Mouse (Mus musculus): ENCODE results near the gene Gadd45gip1. TPM values are rescaled to one million over a fixed set of nuclear protein-coding genes. Genes with fewer than 3 reads are reported as not detected.

Gadd45gip1 gene
- total RNA-seq, 1 experiment from 2014 or later, result 56.5 TPM

GRCm38 (mm10) chr8:84846722-84847572 lies 15.6 kb downstream of the Gadd45gip1 start, which contains the start of gene Calr:
Gene Calr, minus strand, starts transcription at chr8:84846934.
- ATAC-seq (replicated peaks; ENCODE audit: low read depth, poor library complexity, severe bottlenecking), result peak; percentile 87

GRCm38 (mm10) chr8:84847684-84848435 lies 16.5 kb downstream of the Gadd45gip1 start:
- ATAC-seq (replicated peaks; ENCODE audit: low read depth, poor library complexity, severe bottlenecking), result peak; percentile 38

- ATAC-seq (replicated peaks; ENCODE audit: low read depth, poor library complexity, severe bottlenecking), result no peak
These were observed 25.1 kb downstream of the Gadd45gip1 start for GRCm38 (mm10) chr8:84856434-84856833.

GRCm38 (mm10) chr8:84856864-84857441 lies 25.6 kb downstream of the Gadd45gip1 start, which contains the start of gene Farsa:
Gene Farsa, plus strand, starts transcription at chr8:84856989.
- peak; percentile 96 for ATAC-seq (replicated peaks; ENCODE audit: low read depth, poor library complexity, severe bottlenecking)

GRCm38 (mm10) chr8:84871376-84872308 lies 40.3 kb downstream of the Gadd45gip1 start, which contains the start of gene Syce2:
Gene Syce2, plus strand, starts transcription at chr8:84872111.
- peak; percentile 70 for ATAC-seq (replicated peaks; ENCODE audit: low read depth, poor library complexity, severe bottlenecking)

- ATAC-seq (replicated peaks; ENCODE audit: low read depth, poor library complexity, severe bottlenecking), result peak; percentile 22
These were observed 41.1 kb downstream of the Gadd45gip1 start for GRCm38 (mm10) chr8:84872309-84872965.

GRCm38 (mm10) chr8:84873016-84873415 lies 41.7 kb downstream of the Gadd45gip1 start:
- ATAC-seq (replicated peaks; ENCODE audit: low read depth, poor library complexity, severe bottlenecking), result no peak

- no peak for ATAC-seq (replicated peaks; ENCODE audit: low read depth, poor library complexity, severe bottlenecking)
These were observed 43.0 kb downstream of the Gadd45gip1 start for GRCm38 (mm10) chr8:84874339-84874738.

- no peak for ATAC-seq (replicated peaks; ENCODE audit: low read depth, poor library complexity, severe bottlenecking)
These were observed 46.1 kb downstream of the Gadd45gip1 start for GRCm38 (mm10) chr8:84877297-84878035.

- no peak for ATAC-seq (replicated peaks; ENCODE audit: low read depth, poor library complexity, severe bottlenecking)
These were observed 47.6 kb downstream of the Gadd45gip1 start for GRCm38 (mm10) chr8:84878915-84879314.

- ATAC-seq (replicated peaks; ENCODE audit: low read depth, poor library complexity, severe bottlenecking), result 0 out of 2 replicates have a peak, but pooled peaks have one; percentile 39
These were observed 53.4 kb downstream of the Gadd45gip1 start for GRCm38 (mm10) chr8:84884728-84885127.

Other genes starting within 250 kb of the Gadd45gip1 start
- gene Ier2, start 168.7 kb upstream of the Gadd45gip1 start, total RNA-seq (2017), result 73.6 and 80.7 TPM in 2 replicates
- gene Trmt1, start 145.2 kb upstream of the Gadd45gip1 start, total RNA-seq (2017), result 85.0 and 102 TPM in 2 replicates
- gene Nacc1, start 143.7 kb upstream of the Gadd45gip1 start, total RNA-seq (2017), result 46.5 and 55.3 TPM in 2 replicates
- gene Lyl1, start 130.1 kb upstream of the Gadd45gip1 start, total RNA-seq (2017), result 38.8 and 47.8 TPM in 2 replicates
- gene G430095P16Rik, start 108.5 kb upstream of the Gadd45gip1 start, total RNA-seq (2017), result 13.2 and 22.4 TPM in 2 replicates
- gene Nfix, start 31.2 kb upstream of the Gadd45gip1 start, total RNA-seq (2017), result 11.6 and 15.5 TPM in 2 replicates
- 2.8 and 4.1 TPM in 2 replicates for gene Dand5, start 8.7 kb upstream of the Gadd45gip1 start, total RNA-seq (2017)
- 30.0 and 45.4 TPM in 2 replicates for gene Rad23a, start 9.1 kb downstream of the Gadd45gip1 start, total RNA-seq (2017)
- gene Calr, start 15.4 kb downstream of the Gadd45gip1 start, total RNA-seq (2017), result 1,972 and 2,060 TPM in 2 replicates
- 130 and 162 TPM in 2 replicates for gene Farsa, start 25.5 kb downstream of the Gadd45gip1 start, total RNA-seq (2017)
- 138 and 142 TPM in 2 replicates for gene Syce2, start 40.6 kb downstream of the Gadd45gip1 start, total RNA-seq (2017)
- gene Gcdh, start 62.4 kb downstream of the Gadd45gip1 start, total RNA-seq (2017), result 16.4 and 25.2 TPM in 2 replicates
- 71.2 and 79.8 TPM in 2 replicates for gene Klf1, start 70.4 kb downstream of the Gadd45gip1 start, total RNA-seq (2017)
- gene Dnase2a, start 77.0 kb downstream of the Gadd45gip1 start, total RNA-seq (2017), result 41.0 and 47.0 TPM in 2 replicates
- not detected in 2 replicates for gene Mast1, start 105.8 kb downstream of the Gadd45gip1 start, total RNA-seq (2017)
- gene Rtbdn, start 115.5 kb downstream of the Gadd45gip1 start, total RNA-seq (2017), result not detected in 2 replicates
- gene Gm49661, start 137.9 kb downstream of the Gadd45gip1 start, total RNA-seq (2017), result not detected in 2 replicates
- 631 and 634 TPM in 2 replicates for gene Prdx2, start 138.1 kb downstream of the Gadd45gip1 start, total RNA-seq (2017)
- gene Rnaseh2a, start 138.2 kb downstream of the Gadd45gip1 start, total RNA-seq (2017), result 95.8 and 148 TPM in 2 replicates
- 82.2 and 102 TPM in 2 replicates for gene Junb, start 147.2 kb downstream of the Gadd45gip1 start, total RNA-seq (2017)
- gene Hook2, start 159.1 kb downstream of the Gadd45gip1 start, total RNA-seq (2017), result 9.2 and 13.5 TPM in 2 replicates
- gene Best2, start 183.0 kb downstream of the Gadd45gip1 start, total RNA-seq (2017), result not detected in 2 replicates
- gene Asna1, start 193.8 kb downstream of the Gadd45gip1 start, total RNA-seq (2017), result 52.3 and 52.6 TPM in 2 replicates
- 202 and 410 TPM in 2 replicates for gene Trir, start 195.3 kb downstream of the Gadd45gip1 start, total RNA-seq (2017)
- gene Tnpo2, start 205.4 kb downstream of the Gadd45gip1 start, total RNA-seq (2017), result 15.5 and 23.2 TPM in 2 replicates
- gene Fbxw9, start 228.5 kb downstream of the Gadd45gip1 start, total RNA-seq (2017), result 3.9 and 8.4 TPM in 2 replicates
- gene Gm5741, start 236.5 kb downstream of the Gadd45gip1 start, total RNA-seq (2017), result not detected in 2 replicates
- gene Dhps, start 240.2 kb downstream of the Gadd45gip1 start, total RNA-seq (2017), result 29.8 and 34.1 TPM in 2 replicates
- gene Wdr83os, start 249.2 kb downstream of the Gadd45gip1 start, total RNA-seq (2017), result 52.3 and 58.1 TPM in 2 replicates
- 25.7 and 26.7 TPM in 2 replicates for gene Wdr83, start 249.8 kb downstream of the Gadd45gip1 start, total RNA-seq (2017)

Measured in common myeloid progenitor, adult 5-6 weeks (primary cell).